Mouse (Mus musculus) midbrain, embryonic 11.5 days (tissue): ENCODE measurements at regions not wholly inside any gene's neighbourhood (a gene's known extent, or its start where the extent isn't known, plus 50 kb on each side); places are given as distances from the start of the nearest gene placed in this dataset.

ENCODE experiments used
- ATAC-seq: fragments of 200-750 bp; cut with Nextera tagmentation; 2 replicates; pipeline ENCODE4 v1.8.0; 2017; ENCODE audit warnings: moderate TSS enrichment, moderate library complexity; ENCODE audit not compliant: low FRiP score
- DNase-seq: peaks from one replicate; pipeline ENCODE4 v3.0.0; 2015; ENCODE audit warnings: low spot score; ENCODE audit errors: missing footprints
- H3K27ac ChIP-seq: fragments of 300-500 bp; sonication (generic); 2 replicates; pipeline ENCODE4 v1.5.1; 2014; ENCODE audit warnings: low read depth, low read length
- H3K27me3 ChIP-seq: fragments of 300-500 bp; sonication (generic); 2 replicates; pipeline ENCODE4 v1.6.1; 2014; ENCODE audit warnings: mild to moderate bottlenecking, low read length, moderate library complexity, mixed read lengths; ENCODE audit not compliant: control insufficient read depth, insufficient read depth
- H3K36me3 ChIP-seq: fragments of 300-500 bp; sonication (generic); 2 replicates; pipeline ENCODE4 v1.6.1; 2014; ENCODE audit warnings: mild to moderate bottlenecking, low read length, moderate library complexity, mixed read lengths; ENCODE audit not compliant: control insufficient read depth, insufficient read depth
- H3K4me1 ChIP-seq: fragments of 300-500 bp; sonication (generic); 2 replicates; pipeline ENCODE4 v1.6.1; 2014; ENCODE audit warnings: low read length; ENCODE audit not compliant: control insufficient read depth, insufficient read depth
- H3K4me2 ChIP-seq: fragments of 300-500 bp; sonication (generic); 2 replicates; pipeline ENCODE4 v1.6.1; 2014; ENCODE audit warnings: mild to moderate bottlenecking, moderate library complexity
- H3K4me3 ChIP-seq: fragments of 300-500 bp; sonication (generic); 2 replicates; pipeline ENCODE4 v1.5.1; 2014; ENCODE audit warnings: low read depth, low read length
- H3K9ac ChIP-seq: fragments of 300-500 bp; sonication (generic); 2 replicates; pipeline ENCODE4 v1.6.1; 2014; ENCODE audit warnings: low read length
- H3K9me3 ChIP-seq: fragments of 300-500 bp; sonication (generic); 2 replicates; pipeline ENCODE4 v1.6.1; 2016; ENCODE audit warnings: low read length; ENCODE audit not compliant: control insufficient read depth
- WGBS: fragments of 180-500 bp; shearing (Covaris S2); extraction: QIAGEN DNeasy Blood & Tissue Kit; methylation state at CpG from one replicate; pipeline ENCODE4 v1.1.7; 2014; 5-methylcytosine and 5-hydroxymethylcytosine counted together

- no peak for ATAC-seq
These were observed 132.8 kb downstream of the Lca5 start for GRCm38 (mm10) chr9:83308092-83308491.

GRCm38 (mm10) chr9:83307349-83307938, 133.5 kb downstream of the Lca5 start:
- 72% methylated on average over 11 of the region's 11 CpGs for WGBS
- H3K27ac ChIP-seq: no peak overlapping the region
- no peak for ATAC-seq
- H3K9ac ChIP-seq: no peak overlapping the region
- DNase-seq: no peak
- no peaks in the 10 kb centered on the region for H3K27me3 ChIP-seq
- no peaks in the 10 kb centered on the region for H3K9me3 ChIP-seq
- no peaks in the 10 kb centered on the region for H3K4me1 ChIP-seq
- H3K4me3 ChIP-seq: no peak overlapping the region
- no peaks in the 10 kb centered on the region for H3K36me3 ChIP-seq
- no peak overlapping the region for H3K4me2 ChIP-seq

More at GRCm38 (mm10) chr9:83308092-83308491, 132.8 kb downstream of the Lca5 start:
- H3K4me2 ChIP-seq: no peak overlapping the region
- H3K27ac ChIP-seq: no peak overlapping the region
- H3K4me3 ChIP-seq: no peak overlapping the region
- H3K36me3 ChIP-seq: no peaks in the 10 kb centered on the region
- no peaks in the 10 kb centered on the region for H3K27me3 ChIP-seq
- H3K9ac ChIP-seq: no peak overlapping the region
- DNase-seq: no peak
- no peaks in the 10 kb centered on the region for H3K9me3 ChIP-seq
- WGBS: 89% methylated on average over 4 of the region's 4 CpGs
- no peaks in the 10 kb centered on the region for H3K4me1 ChIP-seq

- Histone ChIP-seq H3K36me3 (no peaks in the 10 kb centered on the region), H3K9me3 (no peaks in the 10 kb centered on the region), H3K27me3 (no peaks in the 10 kb centered on the region), H3K4me2 (no peak overlapping the region), H3K27ac (no peak overlapping the region), H3K9ac (no peak overlapping the region), H3K4me1 (no peaks in the 10 kb centered on the region), H3K4me3 (no peak overlapping the region)
- no peak for ATAC-seq
- DNase-seq: no peak
- 59% methylated on average over 7 of the region's 7 CpGs for WGBS
These were observed 136.0 kb downstream of the Lca5 start for GRCm38 (mm10) chr9:83304925-83305324.

GRCm38 (mm10) chr9:83300500-83300899, 140.4 kb downstream of the Lca5 start:
- H3K36me3 ChIP-seq: no peaks in the 10 kb centered on the region
- no peaks in the 10 kb centered on the region for H3K27me3 ChIP-seq
- H3K4me3 ChIP-seq: no peak overlapping the region
- DNase-seq (peak; percentile 26), ATAC-seq (no peak)
- H3K9ac ChIP-seq: no peak overlapping the region
- WGBS: 82% methylated on average over 4 of the region's 4 CpGs
- no peak overlapping the region for H3K27ac ChIP-seq
- H3K4me2 ChIP-seq: no peak overlapping the region
- no peaks in the 10 kb centered on the region for H3K4me1 ChIP-seq
- no peaks in the 10 kb centered on the region for H3K9me3 ChIP-seq

GRCm38 (mm10) chr9:83300044-83300443, 140.9 kb downstream of the Lca5 start:
- 58% methylated on average over 2 of the region's 2 CpGs for WGBS
- no peaks in the 10 kb centered on the region for H3K4me1 ChIP-seq

GRCm38 (mm10) chr9:83299623-83300022, 141.3 kb downstream of the Lca5 start:
- Histone ChIP-seq H3K27me3 (no peaks in the 10 kb centered on the region), H3K9me3 (no peaks in the 10 kb centered on the region), H3K9ac (no peak overlapping the region), H3K4me2 (no peak overlapping the region), H3K4me1 (no peaks in the 10 kb centered on the region), H3K4me3 (no peak overlapping the region), H3K27ac (no peak overlapping the region), H3K36me3 (no peaks in the 10 kb centered on the region)
- WGBS: 71% methylated on average over 2 of the region's 2 CpGs
- ATAC-seq (no peak), DNase-seq (no peak)

More at GRCm38 (mm10) chr9:83300044-83300443, 140.9 kb downstream of the Lca5 start:
- no peak overlapping the region for H3K9ac ChIP-seq
- no peak overlapping the region for H3K4me3 ChIP-seq
- DNase-seq: peak; percentile 45
- no peaks in the 10 kb centered on the region for H3K36me3 ChIP-seq
- H3K4me2 ChIP-seq: no peak overlapping the region
- no peaks in the 10 kb centered on the region for H3K27me3 ChIP-seq
- ATAC-seq: no peak
- H3K27ac ChIP-seq: no peak overlapping the region
- H3K9me3 ChIP-seq: no peaks in the 10 kb centered on the region

- Histone ChIP-seq H3K27me3 (no peaks in the 10 kb centered on the region), H3K9me3 (no peaks in the 10 kb centered on the region), H3K4me3 (no peak overlapping the region), H3K36me3 (no peaks in the 10 kb centered on the region), H3K9ac (no peak overlapping the region), H3K4me1 (no peaks in the 10 kb centered on the region), H3K4me2 (no peak overlapping the region), H3K27ac (no peak overlapping the region)
- ATAC-seq: no peak
- WGBS: 92% methylated on average over 9 of the region's 9 CpGs
- peak; percentile 33 for DNase-seq
These were observed 145.5 kb downstream of the Lca5 start for GRCm38 (mm10) chr9:83295453-83295852.

- no peak overlapping the region for H3K27ac ChIP-seq
- WGBS: 83% methylated on average over 13 of the region's 13 CpGs
These were observed 146.5 kb downstream of the Lca5 start for GRCm38 (mm10) chr9:83294441-83294840.

GRCm38 (mm10) chr9:83284097-83284496, 137.6 kb upstream of the Hmgn3 start:
- no peak overlapping the region for H3K9ac ChIP-seq
- H3K36me3 ChIP-seq: no peaks in the 10 kb centered on the region
- ATAC-seq (no peak), DNase-seq (peak; percentile 53)
- no peak overlapping the region for H3K4me2 ChIP-seq
- no peaks in the 10 kb centered on the region for H3K4me1 ChIP-seq
- H3K27ac ChIP-seq: no peak overlapping the region
- H3K9me3 ChIP-seq: no peaks in the 10 kb centered on the region
- whole genome bisulfite sequencing: 67% methylated on average over 1 of the region's 1 CpGs
- no peaks in the 10 kb centered on the region for H3K27me3 ChIP-seq
- no peak overlapping the region for H3K4me3 ChIP-seq

More at GRCm38 (mm10) chr9:83294441-83294840, 146.5 kb downstream of the Lca5 start:
- Histone ChIP-seq H3K36me3 (no peaks in the 10 kb centered on the region), H3K27me3 (no peaks in the 10 kb centered on the region), H3K9me3 (no peaks in the 10 kb centered on the region), H3K4me1 (no peaks in the 10 kb centered on the region), H3K4me3 (no peak overlapping the region), H3K4me2 (no peak overlapping the region), H3K9ac (no peak overlapping the region)
- peak; percentile 61 for DNase-seq
- no peak for ATAC-seq
